Mouse (Mus musculus) testis, postnatal 10 days (tissue): Measurements from ENCODE around the gene Col13a1.

Source experiments
- DNase-seq: peaks from one replicate; pipeline ENCODE4 v3.0.0; 2021; ENCODE audit warnings: low spot score

Gene Col13a1

GRCm38 (mm10) chr10:61968003-61968553 lies 10.8 kb downstream of the Col13a1 start:
- DNase-seq, result no peak

DNA sequence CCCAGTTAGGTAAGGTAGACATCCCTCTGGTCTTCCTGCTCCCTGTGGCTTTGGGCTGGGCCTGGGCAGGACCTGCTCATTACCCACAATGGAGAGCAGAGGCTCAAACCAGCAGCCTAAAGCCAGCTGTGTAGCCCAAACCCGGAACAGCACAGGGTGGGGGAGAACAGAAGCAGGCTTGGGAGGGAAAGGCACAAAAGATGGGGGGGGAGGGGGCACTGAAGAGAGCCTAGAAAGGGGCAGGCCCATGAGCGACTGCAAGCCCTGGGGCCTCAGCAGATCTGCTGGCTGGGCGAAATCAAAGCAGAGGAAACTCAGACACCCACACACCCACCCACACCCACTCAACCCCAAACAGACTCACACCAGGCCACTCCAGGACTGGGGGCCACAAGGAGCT lies 11.7 kb downstream of the Col13a1 start:
- no peak for DNase-seq

GRCm38 (mm10) chr10:61965386-61965841 lies 13.5 kb downstream of the Col13a1 start:
- DNase-seq, result no peak

GRCm38 (mm10) chr10:61956718-61957117 lies 22.2 kb downstream of the Col13a1 start:
- DNase-seq, result no peak

DNA sequence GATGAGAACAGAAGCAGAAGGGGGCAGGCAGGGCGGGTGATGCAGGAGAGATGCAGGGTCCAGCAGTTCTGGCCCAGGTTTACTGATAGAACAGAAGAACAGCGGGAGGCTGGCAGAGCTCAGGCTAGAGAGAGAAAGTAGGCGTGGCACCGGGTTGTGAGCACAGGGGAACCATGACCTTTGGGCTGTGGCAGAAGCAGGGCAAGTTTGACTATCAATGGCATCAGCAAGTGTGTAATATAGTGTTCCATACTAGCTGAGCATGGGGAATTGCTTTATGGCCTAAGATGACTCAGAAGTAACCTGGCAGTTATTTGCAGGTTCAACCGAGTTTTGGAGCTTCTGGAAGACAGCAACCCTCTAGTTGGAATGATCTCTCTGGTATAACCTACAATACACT lies 25.0 kb downstream of the Col13a1 start:
- DNase-seq, result no peak

GRCm38 (mm10) chr10:61949542-61949941 lies 29.4 kb downstream of the Col13a1 start:
- no peak for DNase-seq

DNA sequence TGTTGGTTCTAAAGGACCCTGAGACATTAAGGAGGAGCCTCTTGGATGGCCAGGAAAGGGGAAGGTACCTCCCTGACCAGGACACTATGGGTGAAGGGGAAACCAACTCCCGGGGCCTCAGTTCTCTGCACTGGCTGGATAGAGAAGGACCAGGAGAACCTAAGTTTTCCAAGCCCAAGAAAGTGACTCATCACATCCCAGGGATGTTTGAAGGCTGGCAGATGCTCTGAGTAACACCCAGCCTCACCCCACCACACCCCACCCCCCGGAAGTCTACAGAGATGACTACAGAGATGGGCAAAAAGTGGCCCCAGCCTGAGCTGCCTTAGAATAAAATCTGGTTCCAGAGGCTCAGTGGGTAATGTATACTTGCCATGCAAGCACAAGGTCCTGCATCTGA lies 34.5 kb downstream of the Col13a1 start:
- DNase-seq, result no peak

GRCm38 (mm10) chr10:61943480-61943879 lies 35.4 kb downstream of the Col13a1 start:
- no peak for DNase-seq

DNA sequence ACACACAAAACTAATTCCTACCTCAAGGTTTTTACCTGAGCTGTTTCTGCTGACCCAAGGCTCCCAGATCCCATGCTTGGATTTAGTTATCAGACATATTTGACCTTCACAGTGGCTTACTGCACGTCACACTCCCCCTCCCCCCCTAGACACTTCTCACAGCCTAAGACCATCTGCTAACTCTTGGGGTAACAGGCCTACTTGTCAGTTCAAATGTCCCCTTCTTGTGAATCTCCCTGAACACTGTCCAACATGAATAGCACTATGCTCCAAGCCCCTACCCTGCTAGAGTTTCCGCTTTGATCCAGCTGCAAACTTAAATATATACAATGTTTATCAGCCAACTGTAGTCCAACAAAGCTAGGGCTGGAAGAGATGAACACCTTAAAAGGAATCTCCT lies 36.2 kb downstream of the Col13a1 start:
- DNase-seq, result no peak

DNA sequence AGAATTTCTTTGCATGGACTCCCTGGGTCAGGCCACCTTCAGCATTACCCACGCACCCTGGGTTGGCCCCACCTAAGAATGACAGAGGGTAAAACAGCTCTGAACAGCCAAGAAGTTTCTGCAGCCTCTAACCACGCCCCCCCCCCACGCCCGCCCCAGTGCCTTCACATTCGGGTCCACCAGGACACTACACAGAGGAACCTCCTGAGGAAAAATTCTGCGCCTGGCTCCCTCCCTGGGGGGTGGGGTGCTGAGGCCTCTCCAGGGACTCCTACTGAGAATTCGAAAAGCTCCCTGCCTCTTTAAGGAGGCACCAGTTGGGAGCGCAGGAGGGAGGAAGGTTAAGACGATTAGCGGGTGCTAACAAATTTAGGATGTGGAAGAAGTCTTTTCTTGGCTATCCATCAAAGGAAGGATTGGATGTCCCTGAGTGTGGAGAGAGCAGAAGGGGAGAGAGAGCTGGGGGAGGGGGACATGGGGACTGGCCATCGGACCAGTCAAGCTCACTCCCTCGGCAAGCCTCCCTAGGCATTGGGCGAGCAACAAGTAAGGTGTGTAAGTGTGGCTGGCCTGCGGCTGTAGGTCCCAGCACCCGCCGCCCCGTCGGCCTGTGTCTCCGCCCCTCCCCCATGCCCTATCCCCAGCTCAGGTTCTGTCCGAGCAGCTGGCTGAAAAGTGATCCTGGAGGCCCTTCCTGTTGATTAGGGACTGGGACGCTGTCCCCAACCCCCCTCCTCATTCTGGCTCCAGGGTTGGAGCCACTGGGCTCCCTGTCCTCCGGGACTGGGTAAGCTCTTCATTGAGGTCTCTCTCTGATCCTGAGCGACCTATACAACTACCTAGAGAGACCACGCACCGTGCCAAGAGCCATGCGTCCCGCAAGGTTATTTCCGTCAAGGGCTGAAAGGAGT lies 42.4 kb downstream of the Col13a1 start:
- no peak for DNase-seq

DNA sequence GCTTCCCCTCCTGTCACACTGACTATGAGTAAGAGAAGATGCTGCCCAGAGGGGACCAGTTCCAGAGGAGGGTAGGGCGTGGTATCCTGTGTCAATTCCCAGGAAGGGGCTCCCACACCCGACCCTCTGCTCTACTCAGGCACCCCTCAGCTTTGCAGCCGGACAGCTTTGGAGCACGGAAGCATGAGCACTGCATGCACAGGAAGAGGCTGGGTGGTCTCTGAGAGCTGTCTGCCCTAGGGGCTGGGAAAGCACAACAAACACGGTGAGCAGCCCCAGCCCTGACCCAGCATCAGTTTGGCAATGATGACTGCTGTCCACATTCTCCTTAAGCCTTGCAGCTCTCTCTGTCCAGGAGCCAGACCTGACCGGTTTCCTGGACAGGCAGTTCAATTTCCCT lies 47.2 kb downstream of the Col13a1 start:
- DNase-seq, result no peak

DNA sequence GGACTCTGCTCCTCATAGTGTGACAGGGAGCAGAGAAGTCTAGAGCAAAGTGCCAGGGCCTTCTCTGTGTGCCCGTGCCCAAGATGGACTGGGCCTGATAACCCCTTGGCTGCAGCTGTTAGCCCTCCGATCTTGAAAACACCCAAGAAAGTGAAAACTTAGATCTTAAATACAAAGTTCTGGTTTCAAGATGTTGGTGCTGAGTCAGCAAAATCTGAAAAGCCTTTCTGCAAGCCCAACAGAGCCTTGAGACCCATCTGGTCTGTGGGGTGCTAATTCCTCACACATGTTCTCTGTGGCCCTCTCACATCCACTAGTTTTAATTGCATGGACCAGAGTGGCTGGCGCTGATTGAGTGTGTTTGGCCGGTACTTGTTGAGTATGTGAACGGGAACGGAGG lies 49.0 kb downstream of the Col13a1 start:
- DNase-seq, result no peak

DNA sequence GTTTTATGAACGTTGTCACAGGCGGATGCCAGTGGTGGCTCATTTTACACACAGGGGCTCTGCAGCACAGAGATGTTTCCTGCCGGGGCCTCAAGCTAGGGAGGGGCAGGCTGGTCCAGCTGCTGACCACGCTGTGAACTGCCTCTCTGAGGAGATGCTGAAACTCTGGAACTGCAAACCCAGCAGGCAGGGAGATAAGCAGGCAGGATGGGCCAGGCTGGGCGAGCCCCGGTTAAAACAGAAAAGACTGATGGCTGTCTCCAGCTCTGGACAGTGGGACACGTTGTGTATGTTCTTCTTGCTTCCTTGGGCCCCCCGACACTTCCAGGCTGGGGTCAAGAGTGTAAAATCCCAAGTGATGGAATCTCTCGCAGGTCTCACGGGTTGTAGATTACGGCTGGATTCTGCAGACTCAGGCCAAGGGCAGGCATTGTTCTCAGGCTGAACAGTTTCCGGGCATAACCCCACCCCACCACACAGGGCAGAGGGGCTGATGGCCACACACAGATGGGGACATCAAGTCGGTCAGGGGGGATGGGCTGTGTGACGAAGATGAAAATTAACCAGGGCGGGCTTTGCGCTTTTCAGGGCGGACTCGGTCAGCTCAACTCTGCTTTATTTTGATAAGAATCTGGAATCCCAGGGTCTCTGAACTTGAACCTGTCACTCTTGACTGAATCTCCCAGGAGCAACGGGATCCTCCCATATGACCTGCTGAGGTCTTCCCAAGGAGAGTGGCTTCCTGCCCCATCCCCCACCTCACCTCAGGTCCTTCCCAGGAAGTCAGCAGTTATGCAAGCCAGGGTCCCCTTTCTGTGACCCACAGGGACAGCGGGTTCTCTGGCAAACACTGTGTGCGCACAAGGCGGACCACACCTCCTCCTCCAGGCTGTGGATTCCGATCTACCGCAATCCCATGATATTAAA lies 49.9 kb downstream of the Col13a1 start:
- DNase-seq, result no peak

DNA sequence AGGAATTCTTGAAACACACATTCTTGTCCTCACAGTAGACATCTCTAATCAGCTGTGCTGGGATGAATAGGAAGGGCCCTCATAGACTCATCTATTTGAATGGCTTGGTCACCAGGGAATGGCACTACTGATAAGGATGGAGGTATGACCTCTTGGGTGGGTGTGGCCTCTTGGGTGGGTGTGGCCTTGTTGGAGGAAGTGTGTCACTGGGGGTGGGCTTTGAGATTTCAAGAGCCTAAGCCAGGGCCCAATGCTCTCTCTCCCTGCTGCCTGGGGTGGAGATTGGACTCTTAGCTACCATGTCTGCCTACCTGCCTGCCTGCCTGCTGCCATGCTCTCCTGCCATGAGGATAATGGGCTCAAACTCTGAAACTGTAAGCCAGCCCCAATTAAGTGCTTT lies 53.2 kb downstream of the Col13a1 start:
- no peak for DNase-seq

- peak; percentile 67 for DNase-seq
Observed at GRCm38 (mm10) chr10:61920655-61921365, 58.1 kb downstream of the Col13a1 start.

- DNase-seq, result no peak
Observed at GRCm38 (mm10) chr10:61919924-61920654, 58.8 kb downstream of the Col13a1 start.

- DNase-seq, result no peak
Observed at GRCm38 (mm10) chr10:61919496-61919895, 59.4 kb downstream of the Col13a1 start.

GRCm38 (mm10) chr10:61917066-61917465 lies 61.8 kb downstream of the Col13a1 start:
- no peak for DNase-seq

DNA sequence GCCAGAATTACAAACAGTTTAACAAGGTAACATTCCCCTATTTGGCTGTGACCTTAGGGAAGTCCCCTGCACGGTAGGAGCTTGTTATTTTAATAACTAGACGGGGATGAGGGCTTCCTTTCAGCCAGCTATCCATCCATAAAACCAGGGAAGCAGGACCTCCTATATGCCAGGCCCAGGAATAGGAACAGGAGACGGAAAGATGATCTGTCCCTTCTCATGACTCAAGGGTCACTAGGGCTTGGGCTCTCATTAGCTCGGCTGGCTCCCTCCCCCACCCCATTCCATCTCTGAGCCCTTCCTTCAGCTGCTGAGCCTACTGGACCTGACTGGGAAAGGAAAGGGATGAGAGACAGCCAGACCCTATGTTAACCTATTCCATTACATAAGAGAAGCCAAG lies 67.1 kb downstream of the Col13a1 start:
- no peak for DNase-seq

- no peak for DNase-seq
Observed at GRCm38 (mm10) chr10:61909004-61909403, 69.9 kb downstream of the Col13a1 start.

DNA sequence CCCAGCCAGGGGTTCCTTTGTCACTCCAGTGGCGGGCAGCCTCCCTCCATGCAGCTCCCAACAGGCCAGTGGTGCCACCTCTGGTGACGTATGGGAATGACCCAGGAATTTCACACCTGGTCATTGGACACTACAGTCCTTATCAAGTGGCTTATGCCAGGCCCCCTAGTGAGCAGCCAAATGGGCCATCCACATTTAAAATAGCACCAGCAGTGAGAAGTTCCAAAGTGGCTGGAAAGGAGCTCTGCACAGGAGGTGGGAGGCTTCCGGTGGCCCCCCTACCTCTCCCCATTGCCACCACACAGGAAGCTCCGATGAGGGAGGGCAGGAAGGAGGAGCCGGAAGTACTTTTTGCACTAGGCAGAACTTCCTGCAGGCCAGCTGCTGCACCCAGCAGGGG lies 72.7 kb downstream of the Col13a1 start:
- no peak for DNase-seq
